Mouse (Mus musculus): ENCODE measurements around the gene Gm5737. TPM values are rescaled to one million over a fixed set of nuclear protein-coding genes. Genes with fewer than 3 reads are reported as not detected.

Gene Gm5737
- polyA plus RNA-seq, 1 experiment, result not detected

DNA sequence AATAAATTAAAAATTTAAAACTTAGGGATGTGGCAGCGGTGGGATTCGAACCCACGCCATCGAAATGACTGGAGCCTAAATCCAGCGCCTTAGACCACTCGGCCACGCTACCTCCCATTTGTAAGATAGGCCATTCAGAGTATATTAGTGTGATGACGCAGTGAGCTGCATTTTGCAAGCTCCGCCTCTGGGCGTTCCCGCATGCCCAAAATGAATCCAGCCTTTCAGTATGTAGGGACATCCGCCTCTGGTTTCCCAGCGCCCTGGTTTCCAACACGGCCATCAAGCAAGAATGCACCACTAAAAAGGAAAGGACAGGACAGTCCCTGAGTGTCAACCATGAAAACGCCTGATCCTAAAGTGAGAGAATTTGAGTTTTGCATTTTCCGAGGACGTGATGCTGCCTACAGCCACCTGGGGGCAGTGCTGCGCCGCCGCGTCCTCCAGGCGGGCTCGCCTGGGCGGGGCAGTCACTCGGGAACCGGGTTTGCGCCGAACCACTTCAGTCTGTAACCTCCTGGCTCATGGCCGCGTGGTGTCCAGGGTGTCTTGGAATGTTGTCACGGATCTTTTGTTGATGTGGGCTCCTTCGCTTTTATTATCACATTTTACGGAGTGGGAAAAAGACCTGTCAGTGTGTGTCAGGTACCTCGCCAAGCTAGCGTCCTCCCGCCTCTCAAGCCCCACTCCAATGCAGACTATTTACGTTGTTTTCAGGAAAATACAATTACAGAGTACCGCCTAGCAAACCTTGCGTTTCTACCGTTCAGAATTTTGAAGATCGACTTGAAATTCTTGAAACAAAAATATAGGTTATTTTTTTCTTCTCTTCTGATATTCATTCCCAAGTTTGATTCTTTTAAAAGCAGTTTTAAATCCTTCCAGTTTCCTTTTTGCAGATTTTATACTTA, 23.5 kb downstream of the Gm5737 start:
- Histone ChIP-seq H3K27ac (ENCODE audit: control insufficient read depth, insufficient read depth, low read depth, low read length, poor library complexity) (peak overlapping the region; percentile 26), H3K4me1 (ENCODE audit: control insufficient read depth, insufficient read depth, low read length) (peaks cover 2% of the 10 kb centered on the region; the same call in 1 of the 2 replicates), H3K4me3 (replicated peaks; ENCODE audit: control insufficient read depth, low read depth, low read length) (peak overlapping the region; percentile 87)
- WGBS, result under 1% methylated on average over 41 of the region's 41 CpGs
- TF ChIP-seq POLR2A (IDR thresholded peaks at IDR 0.05; ENCODE audit: borderline replicate concordance, control insufficient read depth, low read depth, low read length), result peak; percentile 70; the same call in 1 of the 2 replicates
- peak; percentile 98 for TF ChIP-seq CTCF (IDR thresholded peaks at IDR 0.05; ENCODE audit: control insufficient read depth, insufficient read depth, low read length)

DNA sequence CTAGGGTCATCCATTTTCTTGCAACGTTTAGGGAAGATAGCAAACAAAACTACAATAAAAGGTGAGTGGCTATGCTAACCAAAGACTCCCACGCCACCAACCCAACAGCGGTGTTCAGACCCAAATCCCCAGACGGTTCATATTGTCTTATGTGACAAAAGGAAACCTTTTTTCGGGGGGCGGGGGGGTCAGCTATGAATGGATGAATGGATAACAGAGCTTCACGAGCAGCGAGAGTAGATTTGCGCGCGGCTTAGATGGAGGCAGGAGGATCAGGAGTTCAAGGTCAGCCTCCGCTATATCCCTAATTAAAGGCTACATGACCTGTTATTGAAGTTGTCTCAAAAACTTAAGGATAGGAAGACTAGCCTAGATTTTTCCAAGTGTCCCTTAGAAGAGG, 24.2 kb downstream of the Gm5737 start:
- WGBS, result 11% methylated on average over 12 of the region's 12 CpGs
- H3K4me3 ChIP-seq (replicated peaks; ENCODE audit: control insufficient read depth, low read depth, low read length), result peak overlapping the region; percentile 56

DNA sequence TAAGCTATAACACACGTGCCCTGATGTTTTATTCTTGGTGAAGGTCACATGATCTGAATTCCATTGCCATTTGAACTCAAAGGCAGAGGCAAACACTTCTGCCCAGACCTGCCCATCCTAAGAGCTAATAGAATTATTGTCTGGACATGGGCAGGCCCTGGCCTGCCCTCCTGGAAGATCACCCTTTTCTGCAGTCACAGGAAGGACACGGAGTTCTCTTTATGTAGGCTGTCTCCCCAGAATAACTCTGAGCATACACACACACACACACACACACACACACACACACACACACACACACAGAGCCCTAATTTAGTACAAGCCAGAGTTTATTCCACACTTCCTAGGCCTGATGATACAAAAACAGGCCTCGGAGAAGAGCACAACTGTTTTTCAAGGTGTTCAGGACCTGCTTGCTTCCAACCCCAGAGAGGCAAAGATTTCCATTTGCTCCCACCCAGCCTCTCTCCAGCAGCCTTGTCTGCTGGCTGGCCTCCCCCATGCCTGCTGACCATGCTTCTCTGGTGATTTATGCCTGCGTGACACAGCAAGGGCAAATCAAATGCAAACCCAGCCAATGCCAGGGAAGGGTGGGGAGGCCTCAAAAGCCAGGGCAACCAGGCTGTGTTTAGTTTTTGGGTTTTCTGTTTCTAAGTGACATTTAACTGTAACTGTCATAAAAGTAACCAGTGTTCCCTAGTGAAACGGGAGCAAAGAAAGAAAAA, 26.4 kb downstream of the Gm5737 start:
- Histone ChIP-seq H3K4me1 (ENCODE audit: control insufficient read depth, insufficient read depth, low read length) (no peaks in the 10 kb centered on the region; the same call in 1 of the 2 replicates), H3K4me3 (replicated peaks; ENCODE audit: control insufficient read depth, low read depth, low read length) (no peak overlapping the region), H3K27ac (ENCODE audit: control insufficient read depth, insufficient read depth, low read depth, low read length, poor library complexity) (no peak overlapping the region)
- no peak for TF ChIP-seq POLR2A (IDR thresholded peaks at IDR 0.05; ENCODE audit: borderline replicate concordance, control insufficient read depth, low read depth, low read length)
- no peak for TF ChIP-seq CTCF (IDR thresholded peaks at IDR 0.05; ENCODE audit: control insufficient read depth, insufficient read depth, low read length)
- WGBS, result 69% methylated on average over 5 of the region's 5 CpGs

More for the DNA sequence above, 24.2 kb downstream of the Gm5737 start:
- TF ChIP-seq CTCF (IDR thresholded peaks at IDR 0.05; ENCODE audit: control insufficient read depth, insufficient read depth, low read length), result no peak
- TF ChIP-seq POLR2A (IDR thresholded peaks at IDR 0.05; ENCODE audit: borderline replicate concordance, control insufficient read depth, low read depth, low read length), result no peak
- H3K27ac ChIP-seq (ENCODE audit: control insufficient read depth, insufficient read depth, low read depth, low read length, poor library complexity), result no peak overlapping the region
- peaks cover under 1% of the 10 kb centered on the region; the same call in 1 of the 2 replicates for H3K4me1 ChIP-seq (ENCODE audit: control insufficient read depth, insufficient read depth, low read length)

DNA sequence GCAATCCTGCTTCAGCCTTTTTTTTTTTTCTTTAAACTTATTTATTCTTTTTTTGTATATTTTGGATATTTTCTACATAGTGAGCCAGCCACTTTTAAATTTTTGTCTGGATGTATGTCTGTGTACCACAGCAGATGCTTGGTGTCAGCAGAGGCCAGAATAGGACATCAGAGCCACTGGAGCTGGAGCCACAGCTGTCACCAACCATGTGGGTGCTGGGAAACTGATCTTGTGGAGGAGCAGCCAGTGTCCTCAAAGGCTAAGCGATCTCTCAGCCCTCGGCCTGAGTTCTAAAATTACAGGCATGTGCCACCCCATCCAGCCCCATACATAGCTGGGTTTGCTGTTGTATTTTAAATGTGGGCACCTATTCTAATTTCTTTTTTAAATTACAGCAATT, 27.6 kb downstream of the Gm5737 start:
- TF ChIP-seq POLR2A (IDR thresholded peaks at IDR 0.05; ENCODE audit: borderline replicate concordance, control insufficient read depth, low read depth, low read length) (no peak), CTCF (IDR thresholded peaks at IDR 0.05; ENCODE audit: control insufficient read depth, insufficient read depth, low read length) (no peak)
- Histone ChIP-seq H3K4me3 (replicated peaks; ENCODE audit: control insufficient read depth, low read depth, low read length) (no peak overlapping the region), H3K4me1 (ENCODE audit: control insufficient read depth, insufficient read depth, low read length) (no peaks in the 10 kb centered on the region; the same call in 1 of the 2 replicates), H3K27ac (ENCODE audit: control insufficient read depth, insufficient read depth, low read depth, low read length, poor library complexity) (no peak overlapping the region)
- WGBS, result 91% methylated on average over 2 of the region's 2 CpGs

DNA sequence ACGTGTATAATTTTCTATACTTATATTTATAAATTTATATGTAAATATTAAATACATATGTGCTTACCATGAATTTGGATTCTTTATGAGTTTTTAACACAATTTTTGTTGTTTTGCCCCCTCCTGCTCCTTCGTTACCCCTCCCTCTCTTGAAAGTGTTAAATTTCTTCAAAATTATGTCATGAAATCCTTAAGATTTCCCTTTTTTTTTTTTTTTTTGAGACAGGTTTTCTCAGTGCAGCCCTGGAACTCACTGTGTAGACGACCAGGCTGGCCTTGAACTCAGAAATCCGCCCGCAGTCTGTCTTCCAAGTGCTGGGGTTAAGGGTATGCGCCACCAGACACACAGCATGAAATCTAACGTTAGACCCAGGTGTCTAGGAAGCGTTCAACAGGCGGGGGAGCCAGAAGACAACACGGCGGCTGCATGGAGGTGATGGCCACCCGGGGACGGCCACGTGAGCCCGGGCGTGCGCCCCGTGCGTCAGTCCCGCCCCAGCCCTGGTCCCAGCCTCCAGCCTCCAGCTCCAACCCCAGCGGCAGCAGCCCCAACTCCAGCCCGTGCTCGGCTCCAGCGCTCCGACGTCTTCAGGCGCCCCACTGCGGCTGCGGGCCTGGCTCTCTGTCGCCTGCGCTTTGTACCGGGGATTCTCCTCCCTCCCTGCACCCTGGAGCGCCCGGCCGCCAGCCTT, 30.3 kb downstream of the Gm5737 start, which contains the start of gene Eef2k:
Gene Eef2k (plus strand): TSS at position 487 of the 692 bp plus-strand sequence.
- peaks cover 2% of the 10 kb centered on the region; the same call in 1 of the 2 replicates for H3K4me1 ChIP-seq (ENCODE audit: control insufficient read depth, insufficient read depth, low read length)
- TF ChIP-seq POLR2A (IDR thresholded peaks at IDR 0.05; ENCODE audit: borderline replicate concordance, control insufficient read depth, low read depth, low read length) (peak; percentile 53; the same call in 1 of the 2 replicates), CTCF (IDR thresholded peaks at IDR 0.05; ENCODE audit: control insufficient read depth, insufficient read depth, low read length) (peak; percentile 61)
- WGBS, result 4% methylated on average over 35 of the region's 35 CpGs

DNA sequence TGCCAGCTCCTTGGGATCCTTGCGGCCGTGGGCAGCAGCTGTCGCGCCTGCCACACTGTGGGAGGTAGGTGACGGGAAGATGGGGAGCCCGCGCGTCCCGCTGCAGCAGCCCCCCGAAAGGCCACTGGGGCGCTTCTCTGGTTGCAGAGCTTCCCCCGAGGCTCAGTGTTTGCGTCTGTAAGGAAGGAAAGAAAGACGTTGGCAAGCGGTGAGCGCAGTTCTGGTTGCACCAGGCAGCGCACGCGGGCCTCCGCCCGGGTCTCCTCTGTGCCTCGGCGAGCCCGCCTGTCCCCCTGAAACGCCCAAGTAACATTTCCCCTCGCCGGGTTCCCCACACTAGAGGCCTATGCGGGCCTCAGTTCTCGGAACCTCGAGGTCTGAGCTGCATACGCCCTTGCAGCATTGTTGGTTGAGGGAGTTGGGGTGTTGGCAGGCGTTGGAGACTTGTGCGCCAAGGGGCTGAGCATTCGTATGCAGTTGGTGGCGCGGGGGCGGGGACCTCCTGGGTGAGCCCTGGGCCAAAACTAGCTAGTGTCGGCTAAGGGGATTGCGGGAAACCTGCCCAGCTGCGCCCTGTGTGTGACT, 31.0 kb downstream of the Gm5737 start:
- peak overlapping the region; percentile 81 for H3K4me3 ChIP-seq (replicated peaks; ENCODE audit: control insufficient read depth, low read depth, low read length)
- peak; percentile 24; the same call in 1 of the 2 replicates for TF ChIP-seq POLR2A (IDR thresholded peaks at IDR 0.05; ENCODE audit: borderline replicate concordance, control insufficient read depth, low read depth, low read length)
- TF ChIP-seq CTCF (IDR thresholded peaks at IDR 0.05; ENCODE audit: control insufficient read depth, insufficient read depth, low read length), result no peak
- H3K4me1 ChIP-seq (ENCODE audit: control insufficient read depth, insufficient read depth, low read length), result peaks cover 2% of the 10 kb centered on the region; the same call in 1 of the 2 replicates
- under 1% methylated on average over 40 of the region's 40 CpGs for WGBS
- H3K27ac ChIP-seq (ENCODE audit: control insufficient read depth, insufficient read depth, low read depth, low read length, poor library complexity), result peak overlapping the region; percentile 89

More for the DNA sequence above, 30.3 kb downstream of the Gm5737 start, which contains the start of gene Eef2k:
- H3K27ac ChIP-seq (ENCODE audit: control insufficient read depth, insufficient read depth, low read depth, low read length, poor library complexity), result peak within 1 kb of the TSS; percentile 89
- peak within 1 kb of the TSS; percentile 81 for H3K4me3 ChIP-seq (replicated peaks; ENCODE audit: control insufficient read depth, low read depth, low read length)

DNA sequence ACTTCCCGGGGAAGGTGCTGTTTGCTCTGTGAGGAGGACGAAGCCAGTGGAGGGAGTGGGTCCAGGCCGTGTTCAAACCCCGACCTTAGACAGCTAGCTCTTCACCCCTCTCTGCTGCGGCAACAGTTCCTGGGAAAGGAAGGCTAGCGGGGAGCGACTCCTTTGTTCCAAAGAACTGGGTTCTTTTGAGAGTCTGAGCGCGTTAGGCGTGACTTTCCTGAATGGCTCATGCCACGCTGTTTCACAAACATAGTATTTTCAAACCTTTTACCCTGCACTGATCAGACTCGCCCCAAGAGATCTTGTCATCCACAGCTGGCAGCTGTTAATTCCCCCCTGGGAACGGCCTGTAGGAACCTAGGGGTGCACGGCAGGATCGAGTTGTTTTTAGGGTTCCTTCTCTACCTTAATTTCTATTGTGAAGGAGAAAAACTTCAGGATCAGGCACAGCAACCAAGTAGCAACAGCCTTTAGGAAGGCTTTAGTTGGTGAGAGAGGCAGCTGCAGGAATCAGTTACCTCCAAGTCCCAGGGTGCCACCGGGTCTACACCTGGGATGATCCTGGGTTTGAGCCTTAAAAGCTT, 31.8 kb downstream of the Gm5737 start:
- Histone ChIP-seq H3K27ac (ENCODE audit: control insufficient read depth, insufficient read depth, low read depth, low read length, poor library complexity) (peak overlapping the region; percentile 89), H3K4me1 (ENCODE audit: control insufficient read depth, insufficient read depth, low read length) (peaks cover 2% of the 10 kb centered on the region; the same call in 1 of the 2 replicates), H3K4me3 (replicated peaks; ENCODE audit: control insufficient read depth, low read depth, low read length) (peak overlapping the region; percentile 81)
- WGBS, result 1% methylated on average over 16 of the region's 16 CpGs
- no peak for TF ChIP-seq POLR2A (IDR thresholded peaks at IDR 0.05; ENCODE audit: borderline replicate concordance, control insufficient read depth, low read depth, low read length)
- TF ChIP-seq CTCF (IDR thresholded peaks at IDR 0.05; ENCODE audit: control insufficient read depth, insufficient read depth, low read length), result no peak

Data from bone marrow, adult 2 months (tissue).